Mouse (Mus musculus): ENCODE results near the gene Pkd1.

The Pkd1 gene

DNA sequence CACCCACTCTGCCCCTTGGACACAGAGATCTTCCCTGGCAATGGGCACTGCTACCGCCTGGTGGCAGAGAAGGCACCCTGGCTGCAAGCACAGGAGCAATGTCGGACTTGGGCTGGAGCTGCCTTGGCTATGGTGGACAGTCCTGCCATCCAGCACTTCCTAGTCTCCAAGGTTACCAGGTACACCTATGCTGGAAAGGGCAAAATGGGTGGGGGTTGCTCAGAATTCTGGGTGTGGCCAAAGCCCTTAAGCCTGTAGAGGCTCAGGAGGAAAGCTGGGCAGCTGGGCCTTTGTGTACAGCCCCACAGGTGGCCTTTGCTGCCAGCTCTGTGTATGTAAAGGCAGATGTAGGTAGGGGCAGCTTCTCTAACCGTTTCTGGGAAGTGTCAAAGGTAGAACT, 16.2 kb downstream of the Pkd1 start:
- DNase-seq (ENCODE audit: low spot score in 2 of 2): no peak

DNA sequence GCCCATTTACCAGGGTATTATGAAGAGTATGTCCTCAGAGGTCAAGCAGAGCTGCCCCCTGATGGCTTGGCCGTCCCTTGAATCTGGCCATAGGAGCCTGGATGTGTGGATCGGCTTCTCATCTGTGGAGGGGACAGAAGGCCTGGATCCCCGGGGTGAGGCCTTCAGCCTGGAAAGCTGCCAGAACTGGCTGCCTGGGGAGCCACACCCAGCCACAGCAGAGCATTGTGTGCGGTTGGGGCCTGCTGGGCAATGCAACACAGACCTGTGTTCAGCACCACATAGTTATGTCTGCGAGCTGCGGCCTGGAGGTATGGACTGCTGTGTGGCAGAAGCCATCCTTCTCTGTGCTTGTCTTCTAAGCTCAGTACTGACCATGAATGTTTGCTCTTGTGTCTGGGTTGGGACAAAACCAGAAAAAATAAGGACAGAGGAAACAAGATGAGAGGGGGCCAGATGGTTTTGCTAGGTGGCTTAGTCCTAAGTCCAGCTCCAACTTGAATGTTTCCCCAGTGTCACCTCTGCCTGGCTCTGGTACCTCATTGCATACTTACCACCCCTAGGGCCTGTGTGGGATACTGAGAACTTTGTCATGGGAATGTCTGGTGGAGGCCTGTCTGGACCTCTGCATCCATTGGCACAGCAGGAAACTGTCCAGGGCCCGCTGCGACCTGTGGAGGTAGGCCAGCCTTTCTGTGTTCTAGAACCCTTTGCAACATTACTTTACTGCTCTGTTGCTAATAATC, 17.6 kb downstream of the Pkd1 start:
- no peak for DNase-seq (ENCODE audit: low spot score in 2 of 2)

DNA sequence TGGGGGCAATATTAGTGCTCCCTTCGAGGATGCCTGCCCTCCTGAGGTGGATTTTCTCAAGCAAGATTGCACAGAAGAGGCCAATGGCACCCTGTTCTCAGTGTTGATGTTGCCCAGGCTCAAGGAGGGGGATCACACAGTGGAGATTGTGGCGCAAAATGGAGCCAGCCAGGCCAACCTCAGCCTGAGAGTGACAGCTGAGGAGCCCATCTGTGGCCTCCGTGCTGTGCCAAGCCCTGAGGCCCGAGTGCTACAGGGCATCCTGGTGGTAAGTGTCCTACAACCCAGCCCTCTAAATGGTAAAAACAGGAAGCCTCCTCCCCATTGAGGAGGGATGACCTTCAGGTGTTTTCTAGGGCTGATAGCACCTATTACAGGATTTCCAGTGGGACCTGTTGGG, 20.2 kb downstream of the Pkd1 start:
- DNase-seq (ENCODE audit: low spot score in 2 of 2): no peak

DNA sequence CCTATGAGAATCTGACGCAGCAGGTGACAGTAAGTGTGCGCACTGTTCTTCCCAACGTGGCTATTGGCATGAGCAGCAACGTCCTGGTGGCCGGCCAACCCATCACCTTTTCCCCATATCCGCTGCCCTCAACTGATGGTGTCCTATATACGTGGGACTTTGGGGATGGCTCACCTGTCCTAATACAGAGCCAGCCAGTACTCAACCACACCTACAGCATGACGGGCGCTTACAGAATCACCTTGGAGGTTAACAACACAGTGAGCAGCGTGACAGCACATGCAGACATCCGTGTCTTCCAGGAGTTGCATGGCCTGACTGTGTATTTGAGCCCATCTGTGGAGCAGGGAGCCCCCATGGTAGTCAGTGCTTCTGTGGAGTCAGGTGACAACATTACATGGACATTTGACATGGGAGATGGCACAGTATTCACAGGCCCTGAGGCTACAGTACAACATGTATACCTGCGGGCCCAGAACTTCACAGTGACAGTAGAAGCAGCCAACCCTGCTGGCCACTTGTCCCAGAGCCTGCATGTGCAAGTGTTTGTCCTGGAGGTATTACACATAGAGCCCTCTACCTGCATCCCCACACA, 23.1 kb downstream of the Pkd1 start:
- no peak for DNase-seq (ENCODE audit: low spot score in 2 of 2)

DNA sequence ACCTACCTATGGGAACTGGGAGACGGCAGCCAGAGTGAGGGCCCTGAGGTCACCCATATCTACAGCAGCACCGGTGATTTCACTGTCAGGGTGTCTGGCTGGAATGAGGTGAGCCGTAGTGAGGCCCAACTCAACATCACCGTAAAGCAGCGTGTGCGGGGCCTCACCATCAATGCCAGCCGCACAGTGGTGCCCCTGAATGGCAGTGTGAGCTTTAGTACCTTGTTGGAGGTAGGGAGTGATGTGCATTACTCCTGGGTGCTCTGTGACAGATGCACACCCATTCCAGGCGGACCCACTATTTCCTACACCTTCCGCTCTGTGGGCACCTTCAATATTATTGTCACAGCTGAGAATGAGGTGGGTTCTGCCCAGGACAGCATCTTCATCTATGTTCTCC, 24.2 kb downstream of the Pkd1 start:
- no peak for DNase-seq (ENCODE audit: low spot score in 2 of 2)

DNA sequence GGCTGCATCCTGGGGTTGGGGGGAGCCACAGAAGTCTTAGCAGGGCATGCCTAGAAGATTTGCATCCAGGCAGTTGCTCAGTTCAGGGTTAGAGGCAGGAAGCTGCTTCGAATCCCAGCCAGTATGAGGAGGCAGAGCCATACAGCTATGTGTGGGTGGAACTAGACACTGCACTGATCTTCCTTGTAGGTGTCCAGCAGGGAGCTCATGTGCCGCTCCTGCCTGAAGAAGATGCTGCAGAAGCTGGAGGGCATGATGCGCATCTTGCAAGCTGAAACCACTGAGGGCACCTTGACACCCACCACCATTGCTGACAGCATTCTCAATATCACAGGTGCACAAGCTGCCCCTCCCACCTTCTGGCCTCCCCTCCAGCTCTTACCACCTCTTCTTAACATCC, 29.9 kb downstream of the Pkd1 start:
- DNase-seq (ENCODE audit: low spot score in 2 of 2): no peak

DNA sequence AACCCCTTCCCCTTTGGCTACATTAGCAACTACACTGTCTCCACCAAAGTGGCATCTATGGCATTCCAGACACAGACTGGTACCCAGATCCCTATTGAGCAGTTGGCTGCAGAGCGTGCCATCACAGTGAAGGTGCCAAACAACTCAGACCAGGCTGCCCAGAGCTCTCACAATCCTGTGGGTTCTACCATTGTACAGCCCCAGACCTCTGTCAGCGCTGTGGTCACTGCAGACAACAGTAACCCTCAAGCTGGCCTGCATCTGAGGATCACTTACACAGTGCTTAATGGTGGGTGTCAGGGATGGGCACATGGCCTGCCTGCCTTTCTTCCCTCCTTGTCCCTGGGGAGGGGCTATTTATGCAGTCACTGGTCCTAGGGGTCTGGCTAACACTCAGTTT, 30.7 kb downstream of the Pkd1 start:
- no peak for DNase-seq (ENCODE audit: low spot score in 2 of 2)

DNA sequence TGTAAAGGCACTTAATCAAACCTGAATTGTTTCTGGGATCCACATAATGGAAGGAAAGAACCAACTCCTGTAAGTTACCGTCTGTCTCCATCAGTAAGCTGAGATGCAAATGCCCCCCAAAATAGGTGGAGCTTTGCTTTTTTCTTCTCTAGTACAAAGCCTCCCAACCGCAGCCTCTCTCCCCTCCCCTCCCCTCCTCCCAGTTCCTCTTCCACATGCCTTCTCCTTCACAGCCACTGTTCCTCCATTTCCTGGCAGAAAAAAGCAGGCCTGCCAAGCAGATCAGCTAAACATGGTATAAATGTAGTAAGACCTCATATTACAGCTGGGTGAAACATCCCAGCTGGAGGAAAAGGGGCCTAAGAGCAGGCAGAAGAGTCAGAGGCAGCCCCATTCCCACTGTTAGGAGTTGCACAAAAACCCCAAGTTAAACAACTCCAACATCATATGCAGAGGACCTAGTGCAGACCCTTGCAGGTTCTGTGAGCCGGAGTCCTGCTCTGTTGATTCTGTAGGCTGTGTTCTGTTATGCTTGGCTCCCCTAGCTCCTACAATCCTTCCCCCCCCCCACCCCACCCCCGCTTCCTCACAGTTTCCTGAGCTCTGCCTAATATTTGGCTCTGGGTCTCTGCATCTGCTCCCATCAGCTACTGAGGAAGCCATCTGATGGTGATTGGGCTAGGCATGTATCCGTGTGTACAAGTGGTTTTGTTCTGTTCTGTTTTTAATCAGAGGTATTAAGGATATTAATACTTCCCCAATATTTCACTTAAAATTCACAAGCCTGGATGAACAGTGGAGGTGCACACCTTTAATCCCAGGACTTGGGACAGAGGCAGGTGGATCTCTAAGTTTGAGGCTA, 34.2 kb downstream of the Pkd1 start:
- DNase-seq (ENCODE audit: low spot score in 2 of 2): no peak

DNA sequence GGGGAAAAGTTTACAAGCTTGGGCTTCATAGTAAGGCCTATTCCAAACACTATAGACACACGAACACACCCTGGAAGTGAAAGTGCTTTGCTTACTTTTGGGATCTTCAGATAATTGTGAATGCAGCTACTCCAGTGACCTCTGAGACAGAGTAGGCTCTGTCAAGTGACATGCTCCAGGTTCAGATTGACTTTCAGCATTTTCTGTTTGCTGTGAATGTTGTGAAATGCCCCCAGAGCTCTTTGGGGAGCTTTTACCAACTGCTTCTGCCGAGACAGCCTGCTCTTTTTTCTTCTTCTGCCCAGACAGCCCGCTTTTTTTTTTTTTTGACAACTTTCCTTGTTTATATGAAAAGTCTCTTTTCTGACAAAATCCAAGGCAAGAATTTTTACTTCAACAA, 34.9 kb downstream of the Pkd1 start:
- no peak for DNase-seq (ENCODE audit: low spot score in 2 of 2)

DNA sequence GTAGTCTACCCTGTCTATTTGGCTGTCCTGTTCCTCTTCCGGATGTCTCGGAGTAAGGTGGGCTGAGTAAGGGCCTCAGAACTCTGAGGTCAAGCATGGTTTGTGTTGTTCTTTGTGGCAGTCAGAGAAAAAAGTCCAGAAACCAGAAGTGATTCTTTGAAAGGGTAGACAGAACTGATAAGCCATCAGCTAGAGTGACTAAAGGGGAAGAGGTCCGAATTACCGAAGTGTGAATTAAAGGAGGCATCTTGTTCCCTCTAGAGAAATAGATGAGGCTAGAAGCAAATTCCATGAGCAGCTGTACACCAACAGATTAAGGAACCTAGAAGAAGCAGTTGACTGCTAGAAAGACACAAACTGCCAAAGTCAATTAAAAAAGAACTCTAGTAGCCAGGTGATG, 36.9 kb downstream of the Pkd1 start:
- DNase-seq (ENCODE audit: low spot score in 2 of 2): no peak

DNA sequence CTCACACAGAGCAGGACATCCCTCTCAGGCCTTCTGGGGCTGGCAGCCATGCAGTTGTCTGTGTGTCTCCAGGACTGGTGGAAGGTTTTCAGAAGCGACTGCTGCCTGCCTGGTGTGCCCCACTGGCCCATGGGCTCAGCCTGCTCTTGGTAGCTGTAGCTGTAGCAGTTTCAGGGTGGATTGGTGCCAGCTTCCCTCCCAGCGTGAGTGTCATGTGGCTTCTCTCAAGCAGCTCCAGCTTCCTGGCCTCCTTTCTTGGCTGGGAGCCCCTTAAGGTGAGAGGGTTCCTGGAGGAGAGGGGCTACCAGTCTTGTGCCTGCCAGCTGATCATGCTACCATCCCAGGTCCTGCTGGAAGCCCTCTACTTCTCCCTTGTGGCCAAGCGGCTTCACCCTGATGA, 41.3 kb downstream of the Pkd1 start:
- no peak for DNase-seq (ENCODE audit: low spot score in 2 of 2)

DNA sequence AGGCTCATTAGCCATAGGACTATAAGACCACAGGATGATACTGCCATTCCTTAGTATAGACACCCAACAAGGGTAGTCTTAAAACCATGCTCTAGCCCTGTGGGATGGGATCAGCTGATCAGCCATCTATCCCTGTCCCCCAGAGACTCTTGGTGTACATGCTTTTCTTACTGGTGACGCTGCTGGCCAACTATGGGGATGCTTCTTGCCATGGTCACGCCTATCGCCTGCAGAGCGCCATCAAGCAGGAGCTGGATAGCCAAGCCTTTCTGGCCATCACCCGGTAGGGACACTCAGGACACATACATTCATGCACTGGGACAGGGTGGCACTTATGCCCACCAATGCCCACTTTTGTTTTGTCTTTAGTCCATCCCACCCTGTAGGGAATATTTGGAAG, 42.1 kb downstream of the Pkd1 start:
- DNase-seq (ENCODE audit: low spot score in 2 of 2): no peak

DNA sequence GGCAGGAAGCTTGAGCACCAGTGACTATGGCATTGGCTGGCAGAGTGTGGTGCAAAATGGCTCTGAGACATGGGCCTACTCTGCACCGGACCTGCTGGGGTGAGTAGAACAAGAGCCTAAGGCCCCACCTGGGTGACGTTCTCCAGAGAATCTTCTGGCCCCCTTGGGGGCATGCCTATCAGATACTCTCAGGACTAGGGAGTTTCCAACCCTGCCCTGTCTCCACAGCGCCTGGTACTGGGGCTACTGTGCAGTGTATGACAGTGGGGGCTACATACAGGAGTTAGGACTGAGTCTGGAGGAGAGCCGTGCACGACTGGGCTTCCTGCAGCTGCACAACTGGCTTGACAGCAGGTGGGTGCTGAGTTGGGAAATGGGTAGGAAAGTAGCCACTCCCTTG, 43.6 kb downstream of the Pkd1 start:
- no peak for DNase-seq (ENCODE audit: low spot score in 2 of 2)

DNA sequence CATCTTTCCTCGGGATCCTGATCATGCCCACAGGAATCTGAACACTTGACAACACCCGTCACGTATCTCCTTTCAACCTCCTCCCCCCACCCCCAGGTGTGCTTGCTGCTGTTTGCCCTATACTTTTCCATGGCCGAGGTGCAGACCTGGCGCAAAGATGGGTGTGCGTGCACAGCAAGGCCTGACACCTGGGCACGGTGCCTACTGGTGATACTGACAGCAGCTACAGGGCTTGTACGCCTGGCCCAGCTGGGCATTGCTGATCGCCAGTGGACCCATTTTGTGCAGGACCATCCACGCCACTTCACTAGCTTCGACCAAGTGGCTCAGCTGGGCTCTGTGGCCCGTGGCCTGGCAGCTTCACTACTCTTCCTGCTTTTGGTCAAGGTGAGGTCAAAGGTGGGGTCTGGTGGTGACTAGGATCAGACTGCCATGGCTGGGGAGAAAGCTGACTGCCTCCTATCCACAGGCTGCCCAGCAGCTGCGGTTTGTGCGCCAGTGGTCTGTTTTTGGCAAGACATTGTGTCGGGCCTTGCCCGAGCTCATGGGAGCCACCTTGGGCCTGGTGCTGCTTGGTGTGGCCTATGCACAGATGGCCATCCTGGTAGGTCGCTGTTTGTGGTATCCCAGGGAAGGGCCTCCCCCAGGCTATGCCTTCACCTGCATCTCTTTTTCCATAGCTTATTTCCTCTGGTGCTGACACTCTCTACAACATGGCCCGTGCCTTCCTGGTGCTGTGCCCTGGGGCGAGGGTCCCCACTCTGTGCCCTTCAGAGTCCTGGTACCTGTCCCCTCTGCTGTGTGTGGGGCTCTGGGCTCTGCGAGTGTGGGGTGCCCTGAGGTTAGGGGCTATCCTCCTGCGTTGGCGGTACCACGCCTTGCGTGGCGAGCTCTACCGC, 44.6 kb downstream of the Pkd1 start:
- no peak for DNase-seq (ENCODE audit: low spot score in 2 of 2)

DNA sequence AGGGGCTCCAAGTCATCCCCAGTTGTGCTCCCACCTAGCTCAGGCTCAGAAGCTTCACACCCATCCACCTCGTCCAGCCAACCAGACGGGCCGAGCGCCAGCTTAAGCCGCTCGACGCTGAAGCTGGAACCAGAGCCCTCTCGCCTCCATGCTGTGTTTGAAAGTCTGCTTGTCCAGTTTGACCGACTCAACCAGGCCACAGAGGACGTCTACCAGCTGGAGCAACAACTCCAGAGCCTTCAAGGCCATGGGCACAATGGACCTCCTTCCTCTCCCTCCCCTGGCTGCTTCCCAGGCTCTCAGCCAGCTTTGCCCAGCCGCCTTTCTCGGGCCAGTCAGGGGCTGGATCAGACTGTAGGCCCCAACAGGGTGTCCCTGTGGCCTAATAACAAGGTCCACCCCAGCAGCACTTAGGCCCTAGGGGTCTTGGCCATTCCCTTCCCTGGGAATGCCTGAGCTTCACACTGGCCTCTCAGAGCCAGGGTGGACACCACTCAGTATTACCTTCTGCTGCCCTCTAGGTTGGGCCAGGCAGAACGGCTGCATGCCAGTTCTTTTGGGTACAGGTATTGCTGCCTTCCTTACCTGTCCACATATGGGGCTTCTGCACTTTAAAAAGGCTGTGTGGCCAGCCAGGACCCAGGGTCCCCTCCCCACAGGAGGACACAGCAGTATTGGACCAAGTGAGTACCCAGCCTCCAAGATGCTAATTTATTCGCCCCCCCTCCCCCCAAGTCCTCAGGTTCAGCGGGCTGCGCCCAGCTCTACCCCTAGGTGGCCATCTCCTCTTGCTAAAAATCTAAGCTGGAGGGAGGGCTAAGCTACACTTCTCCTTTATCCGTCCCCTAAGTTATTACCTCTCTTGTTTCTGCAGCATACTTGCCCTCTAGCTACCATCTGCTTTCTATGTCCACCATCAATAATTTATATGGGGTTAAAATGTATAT, 45.8 kb downstream of the Pkd1 start:
- peak in 1 of 2 experiments; percentile 30 for DNase-seq (ENCODE audit: low spot score in 2 of 2)

DNA sequence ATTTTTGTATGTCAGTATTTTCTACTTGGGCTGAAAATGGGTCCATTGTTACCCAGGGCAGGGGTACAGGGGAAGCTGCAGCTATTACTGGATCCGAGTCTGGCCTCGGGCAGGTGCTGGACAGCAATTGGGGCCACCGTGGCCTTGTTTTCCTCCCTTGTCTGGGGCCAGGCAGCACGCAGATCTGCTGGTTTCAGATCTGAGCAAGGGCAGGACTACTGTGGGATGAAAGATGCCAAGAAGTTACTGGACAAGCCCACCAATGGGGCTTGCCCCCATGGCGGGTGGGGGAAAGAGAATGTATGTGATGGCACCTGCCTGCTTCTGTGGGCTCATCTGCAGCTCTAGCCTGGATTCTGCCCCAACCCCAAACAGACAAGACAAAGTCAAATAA, 46.4 kb downstream of the Pkd1 start:
- DNase-seq (ENCODE audit: low spot score in 2 of 2): no peak

DNA sequence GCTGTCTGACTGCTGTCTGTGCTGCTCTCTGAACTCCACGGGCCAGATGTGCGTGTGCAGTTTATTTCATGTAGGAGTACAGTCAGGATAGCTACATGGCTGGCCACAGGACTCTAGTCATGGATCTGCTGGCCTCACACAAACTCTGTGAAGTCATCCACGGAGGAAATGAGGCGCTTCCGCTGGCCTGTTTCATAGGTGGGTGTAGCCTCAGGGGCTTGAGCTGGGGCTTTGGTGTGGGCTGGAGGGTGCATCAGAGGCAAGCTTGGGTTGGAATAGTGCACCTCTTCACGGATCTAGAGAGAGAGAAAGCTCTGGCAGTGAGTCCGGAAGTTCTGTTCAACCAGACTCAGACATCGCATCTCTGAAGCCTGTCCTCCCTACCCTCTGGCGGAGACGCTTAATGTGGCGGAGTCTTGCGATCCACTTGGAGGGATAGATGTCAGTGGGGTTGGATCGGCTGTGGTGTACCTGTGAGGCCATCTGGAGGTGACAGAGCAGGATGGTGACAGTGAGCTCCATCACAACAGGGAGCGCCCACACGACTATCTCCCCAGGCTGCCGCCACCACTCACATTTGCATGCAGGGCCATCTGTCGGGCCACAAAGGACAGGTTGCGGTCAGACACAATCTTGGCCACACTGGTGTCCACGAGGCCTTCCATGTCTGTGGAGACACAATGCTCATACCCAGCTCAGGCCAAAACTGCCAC, 47.0 kb downstream of the Pkd1 start:
- no peak for DNase-seq (ENCODE audit: low spot score in 2 of 2)

DNA sequence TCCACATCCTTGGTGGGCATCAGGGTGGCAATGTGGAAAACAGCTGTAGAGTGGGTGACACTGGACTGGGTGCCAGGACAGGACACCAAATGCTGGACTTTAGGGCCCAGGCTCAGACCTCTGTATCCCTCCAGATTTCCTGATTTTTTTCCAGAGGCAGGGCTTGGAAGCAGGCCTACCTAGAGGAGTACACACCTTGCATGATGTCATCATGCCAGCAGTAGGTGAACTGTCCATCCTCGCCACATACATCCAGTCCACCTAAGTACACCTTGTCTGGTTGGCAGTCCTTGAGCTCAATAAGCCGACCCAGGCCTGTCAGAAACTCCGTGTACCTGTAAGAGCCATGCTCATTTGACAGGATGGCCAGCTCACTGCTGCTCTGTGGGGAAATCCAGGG, 48.4 kb downstream of the Pkd1 start:
- DNase-seq (ENCODE audit: low spot score in 2 of 2): no peak

DNA sequence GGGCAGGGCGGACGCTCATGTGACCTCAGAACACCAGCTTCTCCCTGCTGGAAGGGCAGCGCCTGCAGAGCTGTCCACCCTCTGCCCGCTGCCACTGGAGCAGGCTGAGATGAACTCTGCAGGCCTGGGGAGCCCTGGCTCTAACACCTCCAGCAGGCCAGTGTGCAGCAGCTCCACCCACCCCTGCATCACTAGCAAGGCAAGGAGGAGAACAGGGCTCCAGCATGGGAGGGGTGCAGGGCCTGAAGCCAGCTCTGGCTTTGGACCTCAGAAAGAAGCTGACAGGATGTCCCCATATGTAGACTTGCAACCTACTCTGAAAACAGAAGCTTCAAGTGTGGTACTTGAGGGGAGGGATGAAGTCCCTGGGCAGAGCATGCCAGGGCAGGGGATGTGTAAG, 50.9 kb downstream of the Pkd1 start:
- DNase-seq (ENCODE audit: low spot score in 2 of 2): no peak

DNA sequence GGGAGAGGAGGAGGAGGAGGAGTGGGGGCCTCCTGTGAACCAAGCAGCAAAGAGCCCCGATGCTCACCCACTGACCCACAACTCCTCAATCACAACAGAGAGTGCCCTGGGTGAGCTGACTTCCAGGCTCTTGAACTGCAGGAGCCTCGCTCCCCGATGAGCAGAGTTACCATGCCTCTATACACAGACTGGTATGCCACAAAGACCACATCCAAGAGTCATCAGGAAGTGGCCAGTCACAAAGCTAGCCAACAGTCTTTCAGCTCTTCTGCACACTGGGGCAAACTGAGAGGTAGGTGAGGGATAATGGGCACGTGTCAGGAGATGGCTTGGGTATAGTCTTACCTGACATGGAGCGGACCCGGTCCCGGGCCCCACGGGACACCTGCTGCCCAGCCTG, 54.3 kb downstream of the Pkd1 start:
- no peak for DNase-seq (ENCODE audit: low spot score in 2 of 2)

Measured in frontal cortex, postnatal 10 days (tissue).